Mouse (Mus musculus) hindbrain, embryonic 10.5 days (tissue): ENCODE measurements around the gene Gpr31b. TPM values are rescaled to one million over a fixed set of nuclear protein-coding genes. Genes with fewer than 3 reads are reported as not detected.
"Not testable (repeated sequence)": the region's sequence is repeated elsewhere in the genome, so short reads cannot be mapped to it uniquely, and the experiment has no call there.

Experiments used
- DNase-seq: peaks from one replicate; pipeline ENCODE4 v3.0.0-alpha.2; 2017; ENCODE audit warnings: low spot score
- H3K27ac ChIP-seq: fragments of 300-500 bp; sonication (generic); 2 replicates; pipeline ENCODE4 v1.5.1; 2016; ENCODE audit warnings: mild to moderate bottlenecking, moderate library complexity
- H3K27me3 ChIP-seq: fragments of 300-500 bp; sonication (generic); 2 replicates; pipeline ENCODE4 v1.6.1; 2016; ENCODE audit warnings: mild to moderate bottlenecking; ENCODE audit not compliant: poor library complexity, insufficient read depth, severe bottlenecking
- H3K36me3 ChIP-seq: fragments of 300-500 bp; sonication (generic); 2 replicates; pipeline ENCODE4 v1.6.1; 2016; ENCODE audit warnings: mild to moderate bottlenecking, moderate library complexity
- H3K4me1 ChIP-seq: fragments of 300-500 bp; sonication (generic); replicated peaks from 2 replicates; pipeline ENCODE4 v1.6.1; 2016; ENCODE audit warnings: mild to moderate bottlenecking
- H3K4me3 ChIP-seq: fragments of 300-500 bp; sonication (generic); 2 replicates; pipeline ENCODE4 v1.5.1; 2016; ENCODE audit warnings: mild to moderate bottlenecking, moderate library complexity
- H3K9me3 ChIP-seq: fragments of 300-500 bp; sonication (generic); 2 replicates; pipeline ENCODE4 v1.6.1; 2016; ENCODE audit warnings: mild to moderate bottlenecking, moderate library complexity
- WGBS: fragments of 180-500 bp; shearing (Covaris S2); methylation state at CpG from one replicate; pipeline ENCODE4 v1.1.7; 2016; 5-methylcytosine and 5-hydroxymethylcytosine counted together
- polyA plus RNA-seq: library from polyadenylated mRNA; unstranded; fragments of >200 nt; fragmentation: Nextera tagmentation; extraction: Ambion mirVana; gene quantifications from 2 replicates; pipeline ENCODE4 v1.2.1, GENCODE M21; 2016

The Gpr31b gene
- polyA plus RNA-seq, 1 experiment from 2014 or later, result not detected

DNA sequence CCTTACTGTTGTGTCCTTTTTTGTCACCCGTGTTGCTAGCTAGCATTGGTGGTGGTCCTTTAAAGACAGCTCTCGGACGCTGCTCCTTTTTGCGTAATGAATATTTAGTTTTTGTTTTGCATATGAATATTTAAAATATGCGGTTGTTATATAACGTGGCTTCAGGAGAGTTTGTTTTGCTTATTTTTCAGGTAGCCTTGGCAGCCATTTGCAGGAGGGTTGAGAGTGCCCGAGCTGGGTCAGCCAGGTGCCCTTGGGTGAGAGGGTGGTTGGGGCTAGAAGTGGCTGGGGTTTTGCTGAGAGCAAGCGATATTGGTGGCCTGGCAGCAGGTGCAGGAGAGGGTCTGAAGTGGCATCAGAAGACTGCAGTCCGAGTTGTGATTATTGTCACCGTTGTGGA is 43.6 kb downstream of the Gpr31b start:
- Histone ChIP-seq H3K27me3 (no peaks in the 10 kb centered on the region), H3K36me3 (peaks cover 30% of the 10 kb centered on the region), H3K27ac (peak overlapping the region; percentile 88), H3K4me1 (peaks cover 14% of the 10 kb centered on the region), H3K9me3 (no peaks in the 10 kb centered on the region), H3K4me3 (peak overlapping the region; percentile 92)
- WGBS, result 5% methylated on average over 10 of the region's 10 CpGs
- no peak for DNase-seq

DNA sequence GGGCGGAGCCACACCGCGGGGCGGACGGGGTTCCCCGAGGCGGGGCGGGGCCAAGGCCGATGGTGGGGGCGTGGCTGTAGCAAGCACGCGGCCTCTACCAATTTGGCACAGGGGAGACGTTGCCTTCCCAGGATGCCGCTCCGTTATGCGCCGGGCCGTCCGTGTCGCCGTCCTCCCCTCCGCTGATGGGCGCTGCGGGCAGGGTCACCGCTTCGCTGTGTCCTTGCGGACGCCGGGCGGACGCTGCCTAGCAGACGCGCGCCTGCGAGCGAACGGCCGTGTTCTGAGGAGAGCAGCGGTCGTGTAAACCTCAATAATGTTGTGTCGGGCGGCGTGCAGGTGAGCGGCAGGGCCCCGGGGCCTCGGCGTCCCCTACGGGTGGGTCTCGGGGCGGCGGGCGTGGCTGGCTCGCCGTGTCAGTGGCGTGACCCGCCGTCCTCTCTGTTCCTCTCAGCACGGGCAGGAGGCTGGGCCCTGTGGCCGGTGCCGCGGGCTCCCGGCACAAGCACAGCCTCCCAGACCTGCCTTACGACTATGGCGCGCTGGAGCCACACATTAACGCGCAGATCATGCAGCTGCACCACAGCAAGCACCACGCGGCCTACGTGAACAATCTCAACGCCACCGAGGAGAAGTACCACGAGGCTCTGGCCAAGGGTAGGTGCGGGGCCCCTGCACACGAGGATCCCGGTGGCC is 44.2 kb downstream of the Gpr31b start:
- DNase-seq, result peak; percentile 99
- Histone ChIP-seq H3K27ac (peak overlapping the region; percentile 88), H3K36me3 (peaks cover 24% of the 10 kb centered on the region), H3K9me3 (no peaks in the 10 kb centered on the region), H3K27me3 (no peaks in the 10 kb centered on the region), H3K4me3 (peak overlapping the region; percentile 92), H3K4me1 (peaks cover 14% of the 10 kb centered on the region)
- WGBS, result under 1% methylated on average over 76 of the region's 76 CpGs

DNA sequence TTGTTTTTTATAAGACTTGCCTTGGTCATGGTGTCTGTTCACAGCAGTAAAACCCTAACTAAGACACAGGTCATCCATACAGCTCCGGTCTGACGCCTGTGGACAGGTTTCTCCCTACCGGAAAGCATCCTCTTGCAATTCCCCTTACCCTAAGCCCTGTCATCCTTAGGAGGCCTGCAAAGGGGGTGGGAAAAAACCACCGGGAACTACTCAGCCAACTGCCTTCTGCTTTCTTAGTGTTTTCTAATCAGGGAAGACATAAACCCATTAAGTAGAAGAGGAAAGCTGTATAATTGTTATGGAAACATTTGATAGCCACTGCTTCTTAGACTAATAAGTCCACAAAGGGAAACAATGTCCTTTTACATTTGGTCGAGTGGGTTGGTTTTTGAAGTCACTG is 45.1 kb downstream of the Gpr31b start:
- H3K27ac ChIP-seq, result peak overlapping the region; percentile 88
- H3K4me1 ChIP-seq, result peaks cover 14% of the 10 kb centered on the region
- H3K9me3 ChIP-seq, result no peaks in the 10 kb centered on the region
- H3K27me3 ChIP-seq, result no peaks in the 10 kb centered on the region
- DNase-seq, result no peak
- 58% methylated on average over 5 of the region's 5 CpGs for WGBS
- peak overlapping the region; percentile 92 for H3K4me3 ChIP-seq
- peaks cover 15% of the 10 kb centered on the region for H3K36me3 ChIP-seq

DNA sequence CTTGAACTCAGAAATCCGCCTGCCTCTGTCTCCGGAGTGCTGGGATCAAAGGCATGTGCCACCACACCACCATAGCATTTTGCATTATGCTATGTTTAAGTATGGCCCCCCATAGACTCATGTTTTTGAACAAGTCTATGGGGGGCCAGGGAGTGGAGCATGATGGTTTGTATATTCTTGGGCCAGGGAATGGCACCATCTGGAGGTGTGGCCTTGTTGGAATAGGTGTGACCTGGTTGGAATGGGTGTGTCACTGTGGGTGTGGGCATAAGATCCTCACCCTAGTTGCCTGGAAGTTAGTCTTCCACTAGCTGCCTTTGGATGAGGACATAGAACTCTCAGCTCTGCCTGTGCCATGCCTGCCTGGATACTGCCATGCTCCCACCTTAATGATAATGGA is 45.5 kb downstream of the Gpr31b start, which contains the start of gene Sod2:
Gene Sod2, plus strand, starts transcription at position 301 of the 400 bp plus-strand sequence.
- peaks cover 11% of the 10 kb centered on the region for H3K36me3 ChIP-seq
- not testable (repeated sequence) for DNase-seq, H3K27me3 ChIP-seq, H3K9me3 ChIP-seq
- peak within 1 kb of the TSS; percentile 92 for H3K4me3 ChIP-seq
- WGBS, result 93% methylated on average over 2 of the region's 2 CpGs
- H3K27ac ChIP-seq, result peak within 1 kb of the TSS; percentile 88
- peaks cover 14% of the 10 kb centered on the region for H3K4me1 ChIP-seq

DNA sequence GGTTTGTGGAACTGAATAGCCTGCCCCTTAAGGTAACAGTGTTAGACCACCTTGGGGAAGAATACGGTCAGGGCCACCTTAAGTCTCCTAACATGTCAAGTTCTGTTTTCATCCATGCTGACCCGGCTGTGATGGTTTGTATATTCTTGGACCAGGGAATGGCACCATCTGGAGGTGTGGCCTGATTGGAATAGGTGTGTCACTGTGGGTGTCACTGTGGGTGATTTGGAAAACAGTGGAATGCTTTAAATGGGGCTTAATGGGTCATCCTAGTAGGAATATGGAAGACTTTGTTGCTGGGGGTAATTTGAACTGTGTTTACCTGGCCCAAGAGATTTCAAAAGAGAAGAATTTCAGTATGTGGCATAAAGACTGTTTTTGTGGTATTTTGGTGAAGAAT is 47.7 kb downstream of the Gpr31b start:
- H3K27ac ChIP-seq, H3K4me3 ChIP-seq, H3K27me3 ChIP-seq, H3K9me3 ChIP-seq, H3K36me3 ChIP-seq, DNase-seq: not testable (repeated sequence)
- 88% methylated on average over 2 of the region's 2 CpGs for WGBS
- H3K4me1 ChIP-seq, result peaks cover 14% of the 10 kb centered on the region

DNA sequence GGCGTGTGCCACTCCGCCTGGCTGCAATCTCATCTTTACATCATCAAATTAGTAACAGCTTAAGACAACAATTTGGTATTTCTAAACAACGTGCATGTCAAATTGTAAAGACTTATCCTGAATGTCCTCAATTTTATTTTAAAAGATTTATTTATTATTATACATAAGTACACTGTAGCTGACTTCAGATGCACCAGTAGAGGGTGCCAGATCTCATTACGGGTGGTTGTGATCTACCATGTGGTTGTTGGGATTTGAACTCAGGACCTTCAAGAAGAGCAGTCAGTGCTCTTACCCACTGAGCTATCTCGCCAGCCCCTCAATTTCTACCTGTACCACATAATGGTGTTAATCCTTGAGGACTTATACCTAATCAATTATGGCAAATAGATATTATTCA is 49.9 kb downstream of the Gpr31b start:
- not testable (repeated sequence) for H3K4me3 ChIP-seq, DNase-seq, H3K27me3 ChIP-seq, H3K4me1 ChIP-seq, H3K36me3 ChIP-seq, H3K27ac ChIP-seq, H3K9me3 ChIP-seq
- WGBS, result 91% methylated on average over 5 of the region's 5 CpGs

Other genes with a start within 250 kb of the Gpr31b start
- gene Mas1, start 184.2 kb downstream of the Gpr31b start, polyA plus RNA-seq, result 0.22 and 0.89 TPM in 2 replicates
- not detected in 2 replicates for gene Mrgprh, start 176.3 kb downstream of the Gpr31b start, polyA plus RNA-seq
- 2.4 and 2.9 TPM in 2 replicates for gene Pnldc1, start 142.1 kb downstream of the Gpr31b start, polyA plus RNA-seq
- gene Tcp1, start 136.6 kb downstream of the Gpr31b start, polyA plus RNA-seq, result 430 and 490 TPM in 2 replicates
- gene Mrpl18, start 136.0 kb downstream of the Gpr31b start, polyA plus RNA-seq, result 175 and 190 TPM in 2 replicates
- 0.60 and 0.84 TPM in 2 replicates for gene Acat3, start 111.7 kb downstream of the Gpr31b start, polyA plus RNA-seq
- 384 and 451 TPM in 2 replicates for gene Acat2, start 91.5 kb downstream of the Gpr31b start, polyA plus RNA-seq
- 116 and 124 TPM in 2 replicates for gene Wtap, start 58.1 kb downstream of the Gpr31b start, polyA plus RNA-seq
- gene Sod2, start 45.5 kb downstream of the Gpr31b start, polyA plus RNA-seq, result 104 and 108 TPM in 2 replicates
- gene Tcp10b, start 8.8 kb upstream of the Gpr31b start, polyA plus RNA-seq, result 0.08 and 0.10 TPM in 2 replicates
- not detected in 2 replicates for gene Unc93a, start 79.5 kb upstream of the Gpr31b start, polyA plus RNA-seq
- not detected in 2 replicates for gene Smok2a, start 168.9 kb upstream of the Gpr31b start, polyA plus RNA-seq
- not detected in 2 replicates for gene Smok2b, start 178.0 kb upstream of the Gpr31b start, polyA plus RNA-seq